Mouse (Mus musculus) megakaryocyte, embryonic 14.5 days (primary cell): ENCODE data around the gene Arnt. TPM values are rescaled to one million over a fixed set of nuclear protein-coding genes. Genes with fewer than 3 reads are reported as not detected.

Experiments used
- H3K27me3 ChIP-seq: replicated peaks from 2 replicates; pipeline ENCODE3; 2012; ENCODE audit warnings: inconsistent platforms
- H3K36me3 ChIP-seq: replicated peaks from 2 replicates; pipeline ENCODE3; 2012; ENCODE audit warnings: low read length, inconsistent platforms, mixed read lengths
- H3K4me1 ChIP-seq: 2 replicates; pipeline ENCODE4 v1.6.1; 2012; ENCODE audit warnings: inconsistent platforms
- H3K4me3 ChIP-seq: replicated peaks from 2 replicates; pipeline ENCODE3; 2012; ENCODE audit warnings: moderate library complexity, mild to moderate bottlenecking, inconsistent platforms
- H3K9me3 ChIP-seq: 2 replicates; pipeline ENCODE4 v1.6.1; 2012; ENCODE audit warnings: inconsistent platforms
- FLI1 ChIP-seq: IDR thresholded peaks from 2 replicates; pipeline ENCODE4 v1.6.1; 2012; ENCODE audit warnings: low read length, inconsistent platforms, mixed read lengths
- GATA1 ChIP-seq: IDR thresholded peaks from 3 replicates; pipeline ENCODE4 v1.6.1; 2012; ENCODE audit warnings: mixed read lengths, low read length, inconsistent platforms, borderline replicate concordance
- polyA plus RNA-seq: library from polyadenylated mRNA; stranded (reverse); fragments of >175 nt; gene quantifications from 2 replicates; pipeline ENCODE4 v1.2.3, GENCODE M21; 2012; ENCODE audit warnings: low replicate concordance; ENCODE audit not compliant: insufficient read depth

Arnt gene
- polyA plus RNA-seq, 1 experiment = 11.1 TPM

GRCm38 (mm10) chr3:95457758-95458157 lies 23.6 kb downstream of the Arnt start:
- Histone ChIP-seq H3K9me3 (no peaks in the 10 kb centered on the region), H3K27me3 (no peaks in the 10 kb centered on the region), H3K4me3 (no peak overlapping the region), H3K36me3 (peaks cover 86% of the 10 kb centered on the region), H3K4me1 (peaks cover 33% of the 10 kb centered on the region)
- TF ChIP-seq FLI1 (no peak), GATA1 (no peak)

GRCm38 (mm10) chr3:95459381-95459780 lies 25.2 kb downstream of the Arnt start:
- Histone ChIP-seq H3K4me1 (peaks cover 33% of the 10 kb centered on the region), H3K4me3 (no peak overlapping the region), H3K9me3 (no peaks in the 10 kb centered on the region), H3K27me3 (no peaks in the 10 kb centered on the region), H3K36me3 (peaks cover 85% of the 10 kb centered on the region)
- TF ChIP-seq GATA1 (no peak), FLI1 (no peak)

GRCm38 (mm10) chr3:95463852-95464251 lies 29.7 kb downstream of the Arnt start:
- H3K36me3 ChIP-seq = peaks cover 85% of the 10 kb centered on the region
- H3K4me3 ChIP-seq = no peak overlapping the region
- H3K9me3 ChIP-seq = no peaks in the 10 kb centered on the region
- no peak for TF ChIP-seq FLI1
- TF ChIP-seq GATA1 = no peak
- H3K4me1 ChIP-seq = peaks cover 8% of the 10 kb centered on the region
- H3K27me3 ChIP-seq = no peaks in the 10 kb centered on the region

- Histone ChIP-seq H3K4me3 (no peak overlapping the region), H3K9me3 (no peaks in the 10 kb centered on the region), H3K4me1 (peaks cover 13% of the 10 kb centered on the region; the same call in 1 of the 2 replicates), H3K36me3 (peaks cover 94% of the 10 kb centered on the region), H3K27me3 (no peaks in the 10 kb centered on the region)
- TF ChIP-seq GATA1 = no peak
- no peak for TF ChIP-seq FLI1
Measured at GRCm38 (mm10) chr3:95478966-95479365, 44.8 kb downstream of the Arnt start.

GRCm38 (mm10) chr3:95486421-95486820 lies 52.2 kb downstream of the Arnt start:
- Histone ChIP-seq H3K4me1 (no peaks in the 10 kb centered on the region; the same call in 1 of the 2 replicates), H3K4me3 (no peak overlapping the region), H3K27me3 (no peaks in the 10 kb centered on the region), H3K9me3 (no peaks in the 10 kb centered on the region), H3K36me3 (peaks cover 93% of the 10 kb centered on the region)
- TF ChIP-seq FLI1 (no peak), GATA1 (no peak)

GRCm38 (mm10) chr3:95488679-95489078 lies 54.5 kb downstream of the Arnt start:
- H3K4me3 ChIP-seq = no peak overlapping the region
- TF ChIP-seq GATA1 (no peak), FLI1 (no peak)
- peaks cover 93% of the 10 kb centered on the region for H3K36me3 ChIP-seq

GRCm38 (mm10) chr3:95490238-95490637 lies 56.0 kb downstream of the Arnt start:
- H3K4me3 ChIP-seq = no peak overlapping the region
- H3K4me1 ChIP-seq = no peaks in the 10 kb centered on the region
- H3K9me3 ChIP-seq = no peaks in the 10 kb centered on the region
- no peaks in the 10 kb centered on the region for H3K27me3 ChIP-seq
- TF ChIP-seq FLI1 (no peak), GATA1 (no peak)
- H3K36me3 ChIP-seq = peaks cover 95% of the 10 kb centered on the region

More at GRCm38 (mm10) chr3:95488679-95489078, 54.5 kb downstream of the Arnt start:
- no peaks in the 10 kb centered on the region for H3K9me3 ChIP-seq
- no peaks in the 10 kb centered on the region for H3K4me1 ChIP-seq
- no peaks in the 10 kb centered on the region for H3K27me3 ChIP-seq

GRCm38 (mm10) chr3:95494342-95494741 lies 60.2 kb downstream of the Arnt start:
- Histone ChIP-seq H3K9me3 (no peaks in the 10 kb centered on the region), H3K4me1 (peaks cover 3% of the 10 kb centered on the region; the same call in 1 of the 2 replicates), H3K27me3 (no peaks in the 10 kb centered on the region), H3K4me3 (no peak overlapping the region), H3K36me3 (peaks cover 79% of the 10 kb centered on the region)
- no peak for TF ChIP-seq FLI1
- TF ChIP-seq GATA1 = no peak

GRCm38 (mm10) chr3:95498229-95498628 lies 64.0 kb downstream of the Arnt start:
- Histone ChIP-seq H3K4me1 (peaks cover 3% of the 10 kb centered on the region; the same call in 1 of the 2 replicates), H3K27me3 (peaks cover 2% of the 10 kb centered on the region), H3K36me3 (peaks cover 43% of the 10 kb centered on the region), H3K4me3 (no peak overlapping the region), H3K9me3 (no peaks in the 10 kb centered on the region)
- TF ChIP-seq FLI1 (no peak), GATA1 (no peak)

- peaks cover 35% of the 10 kb centered on the region for H3K36me3 ChIP-seq
- peaks cover 3% of the 10 kb centered on the region; the same call in 1 of the 2 replicates for H3K4me1 ChIP-seq
- H3K4me3 ChIP-seq = no peak within 1 kb of the TSS
- no peak for TF ChIP-seq FLI1
- no peak for TF ChIP-seq GATA1
- no peaks in the 10 kb centered on the region for H3K9me3 ChIP-seq
- peaks cover 2% of the 10 kb centered on the region for H3K27me3 ChIP-seq
Measured at GRCm38 (mm10) chr3:95499024-95499423, 64.8 kb downstream of the Arnt start, which contains the start of gene Ctsk. Gene Ctsk, plus strand, starts transcription at chr3:95499256.
